Mouse (Mus musculus) limb, embryonic 15.5 days (tissue): ENCODE measurements at regions not wholly inside any gene's neighbourhood (a gene's known extent, or its start where the extent isn't known, plus 50 kb on each side); places are given as distances from the start of the nearest gene placed in this dataset.

ENCODE experiments used
- ATAC-seq: fragments of 200-750 bp; cut with Nextera tagmentation; 2 replicates; pipeline ENCODE4 v1.8.0; 2017; ENCODE audit warnings: low read depth, moderate TSS enrichment; ENCODE audit not compliant: insufficient number of reproducible peaks, low FRiP score, low TSS enrichment
- H3K27ac ChIP-seq: fragments of 300-500 bp; sonication (generic); 2 replicates; pipeline ENCODE4 v1.5.1; 2015; ENCODE audit warnings: moderate library complexity, mild to moderate bottlenecking, inconsistent platforms
- H3K27me3 ChIP-seq: fragments of 300-500 bp; sonication (generic); 2 replicates; pipeline ENCODE4 v1.6.1; 2015; ENCODE audit warnings: inconsistent platforms
- H3K36me3 ChIP-seq: fragments of 300-500 bp; sonication (generic); 2 replicates; pipeline ENCODE4 v1.6.1; 2015; ENCODE audit warnings: inconsistent platforms
- H3K4me1 ChIP-seq: fragments of 300-500 bp; sonication (generic); 2 replicates; pipeline ENCODE4 v1.6.1; 2015; ENCODE audit warnings: inconsistent platforms
- H3K4me2 ChIP-seq: fragments of 300-500 bp; sonication (generic); 2 replicates; pipeline ENCODE4 v1.6.1; 2015; ENCODE audit warnings: mild to moderate bottlenecking, inconsistent platforms
- H3K4me3 ChIP-seq: fragments of 300-500 bp; sonication (generic); 2 replicates; pipeline ENCODE4 v1.5.1; 2015; ENCODE audit warnings: mild to moderate bottlenecking, inconsistent platforms
- H3K9ac ChIP-seq: fragments of 300-500 bp; sonication (generic); 2 replicates; pipeline ENCODE4 v1.6.1; 2015; ENCODE audit warnings: inconsistent platforms
- H3K9me3 ChIP-seq: fragments of 300-500 bp; sonication (generic); 2 replicates; pipeline ENCODE4 v1.6.1; 2016; ENCODE audit warnings: inconsistent platforms
- WGBS: fragments of 180-500 bp; shearing (Covaris S2); methylation state at CpG from one replicate; pipeline ENCODE4 v1.1.7; 2015; 5-methylcytosine and 5-hydroxymethylcytosine counted together

DNA sequence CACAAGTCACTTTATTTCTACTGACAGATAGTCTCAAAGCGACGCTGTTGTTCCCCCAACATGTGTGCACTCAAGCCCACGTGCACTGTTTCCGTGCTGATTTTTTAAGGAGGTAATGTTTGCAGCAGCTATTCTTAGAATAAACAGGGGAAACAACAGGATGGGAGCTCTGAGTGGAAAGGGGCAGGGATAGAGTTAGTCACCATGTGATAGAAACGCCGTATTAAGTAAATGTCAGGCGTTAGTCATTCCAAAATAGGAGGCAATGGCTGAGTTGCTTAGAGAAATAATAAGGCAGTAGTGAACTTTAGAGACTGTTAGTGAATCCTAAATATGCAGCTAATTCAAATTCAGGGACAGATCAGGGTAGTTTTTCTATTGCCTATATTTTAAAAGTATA is 111.4 kb downstream of the Alg10b start:
- no peak overlapping the region for H3K9ac ChIP-seq
- H3K9me3 ChIP-seq, result no peaks in the 10 kb centered on the region
- H3K36me3 ChIP-seq, result no peaks in the 10 kb centered on the region
- no peak overlapping the region for H3K27ac ChIP-seq
- H3K27me3 ChIP-seq, result no peaks in the 10 kb centered on the region
- 0 out of 2 replicates have a peak, but pooled peaks cover 4% of the 10 kb centered on the region for H3K4me1 ChIP-seq
- ATAC-seq, result no peak
- H3K4me3 ChIP-seq, result no peak overlapping the region
- no peak overlapping the region for H3K4me2 ChIP-seq
- WGBS, result 67% methylated on average over 7 of the region's 7 CpGs

- Histone ChIP-seq H3K27me3 (no peaks in the 10 kb centered on the region), H3K9me3 (no peaks in the 10 kb centered on the region), H3K4me1 (no peaks in the 10 kb centered on the region), H3K4me2 (no peak overlapping the region), H3K9ac (no peak overlapping the region), H3K27ac (no peak overlapping the region), H3K36me3 (no peaks in the 10 kb centered on the region), H3K4me3 (no peak overlapping the region)
- 83% methylated on average over 1 of the region's 1 CpGs for WGBS
- ATAC-seq, result no peak
Observed at GRCm38 (mm10) chr15:90340089-90340488, 116.0 kb downstream of the Alg10b start.

GRCm38 (mm10) chr15:90341261-90341660 is 117.2 kb downstream of the Alg10b start:
- no peak for ATAC-seq
- 89% methylated on average over 2 of the region's 2 CpGs for WGBS
- Histone ChIP-seq H3K4me1 (no peaks in the 10 kb centered on the region), H3K9me3 (no peaks in the 10 kb centered on the region), H3K27me3 (no peaks in the 10 kb centered on the region), H3K4me3 (no peak overlapping the region), H3K9ac (no peak overlapping the region), H3K4me2 (no peak overlapping the region), H3K27ac (no peak overlapping the region), H3K36me3 (no peaks in the 10 kb centered on the region)

DNA sequence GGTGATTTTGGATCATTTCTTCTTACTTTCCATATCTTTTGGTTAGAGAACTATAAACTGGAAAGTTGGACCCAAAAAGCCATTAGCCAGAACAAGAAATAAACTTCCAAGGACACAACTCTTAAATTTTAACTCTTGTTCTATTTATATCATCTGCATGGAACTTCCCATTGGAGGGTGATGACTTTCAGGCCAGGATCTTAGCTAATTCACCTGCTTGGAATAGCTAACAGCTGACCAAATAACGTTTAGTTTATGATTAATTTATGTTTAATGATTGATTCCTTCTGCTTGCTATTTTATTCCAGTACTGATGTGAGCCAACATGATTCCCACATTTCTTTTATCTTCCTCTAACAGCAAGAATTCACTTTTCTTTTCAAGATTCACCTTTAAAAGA is 119.7 kb downstream of the Alg10b start:
- Histone ChIP-seq H3K4me2 (no peak overlapping the region), H3K9ac (no peak overlapping the region), H3K27ac (no peak overlapping the region), H3K4me3 (no peak overlapping the region), H3K9me3 (no peaks in the 10 kb centered on the region), H3K36me3 (no peaks in the 10 kb centered on the region), H3K27me3 (no peaks in the 10 kb centered on the region), H3K4me1 (no peaks in the 10 kb centered on the region)
- WGBS, result 45% methylated on average over 1 of the region's 1 CpGs
- no peak for ATAC-seq

- no peak overlapping the region for H3K4me2 ChIP-seq
- 17% methylated on average over 4 of the region's 4 CpGs for WGBS
- H3K27me3 ChIP-seq, result no peaks in the 10 kb centered on the region
- H3K4me1 ChIP-seq, result no peaks in the 10 kb centered on the region
- no peak overlapping the region for H3K4me3 ChIP-seq
- no peaks in the 10 kb centered on the region for H3K36me3 ChIP-seq
- no peak overlapping the region for H3K9ac ChIP-seq
- no peaks in the 10 kb centered on the region for H3K9me3 ChIP-seq
- no peak for ATAC-seq
- no peak overlapping the region for H3K27ac ChIP-seq
Observed at GRCm38 (mm10) chr15:90344956-90345355, 120.8 kb downstream of the Alg10b start.

- no peaks in the 10 kb centered on the region for H3K9me3 ChIP-seq
- no peak overlapping the region for H3K4me3 ChIP-seq
- WGBS, result 52% methylated on average over 9 of the region's 9 CpGs
- H3K4me2 ChIP-seq, result no peak overlapping the region
- H3K27me3 ChIP-seq, result no peaks in the 10 kb centered on the region
- H3K27ac ChIP-seq, result no peak overlapping the region
- H3K36me3 ChIP-seq, result no peaks in the 10 kb centered on the region
- no peak for ATAC-seq
- H3K9ac ChIP-seq, result no peak overlapping the region
- no peaks in the 10 kb centered on the region for H3K4me1 ChIP-seq
Observed at GRCm38 (mm10) chr15:90346162-90346561, 122.1 kb downstream of the Alg10b start.

DNA sequence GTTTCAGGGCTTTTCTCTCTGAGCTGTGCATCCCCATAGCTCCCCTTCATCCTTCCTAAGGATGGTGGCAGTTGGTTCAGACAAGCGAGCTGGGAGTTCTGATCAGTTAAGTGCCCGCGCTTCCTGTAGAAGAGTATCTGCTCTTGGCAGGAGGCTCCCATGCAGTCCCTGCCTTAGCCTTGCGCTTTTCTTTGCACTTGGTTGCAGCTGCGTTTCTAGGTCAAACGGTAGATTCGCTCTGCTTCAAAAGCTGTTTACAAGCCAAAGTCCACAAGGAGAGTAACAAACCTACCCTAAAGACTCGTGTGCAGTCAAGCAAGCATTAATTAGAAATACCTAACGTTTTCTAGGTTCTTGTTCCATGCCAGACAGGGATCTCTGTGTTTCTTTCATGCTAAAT is 122.6 kb downstream of the Alg10b start:
- H3K27ac ChIP-seq, result no peak overlapping the region
- H3K4me2 ChIP-seq, result no peak overlapping the region
- H3K9me3 ChIP-seq, result no peaks in the 10 kb centered on the region
- no peaks in the 10 kb centered on the region for H3K36me3 ChIP-seq
- H3K9ac ChIP-seq, result no peak overlapping the region
- no peaks in the 10 kb centered on the region for H3K27me3 ChIP-seq
- no peaks in the 10 kb centered on the region for H3K4me1 ChIP-seq
- WGBS, result 56% methylated on average over 9 of the region's 9 CpGs
- no peak overlapping the region for H3K4me3 ChIP-seq
- ATAC-seq, result no peak

GRCm38 (mm10) chr15:90351898-90352297 is 127.8 kb downstream of the Alg10b start:
- H3K36me3 ChIP-seq, result no peaks in the 10 kb centered on the region
- ATAC-seq, result no peak
- H3K4me2 ChIP-seq, result no peak overlapping the region
- no peaks in the 10 kb centered on the region for H3K9me3 ChIP-seq
- no peak overlapping the region for H3K27ac ChIP-seq
- H3K27me3 ChIP-seq, result no peaks in the 10 kb centered on the region
- 74% methylated on average over 3 of the region's 3 CpGs for WGBS
- no peak overlapping the region for H3K9ac ChIP-seq
- no peaks in the 10 kb centered on the region for H3K4me1 ChIP-seq
- no peak overlapping the region for H3K4me3 ChIP-seq

- Histone ChIP-seq H3K27ac (no peak overlapping the region), H3K27me3 (no peaks in the 10 kb centered on the region), H3K4me3 (no peak overlapping the region), H3K9ac (no peak overlapping the region), H3K4me2 (no peak overlapping the region), H3K36me3 (no peaks in the 10 kb centered on the region), H3K9me3 (no peaks in the 10 kb centered on the region), H3K4me1 (no peaks in the 10 kb centered on the region)
- ATAC-seq, result no peak
Observed at GRCm38 (mm10) chr15:90365656-90366055, 141.5 kb downstream of the Alg10b start.

- Histone ChIP-seq H3K27me3 (no peaks in the 10 kb centered on the region), H3K4me1 (no peaks in the 10 kb centered on the region), H3K4me3 (no peak overlapping the region), H3K9me3 (no peaks in the 10 kb centered on the region), H3K27ac (no peak overlapping the region), H3K36me3 (no peaks in the 10 kb centered on the region), H3K4me2 (no peak overlapping the region), H3K9ac (no peak overlapping the region)
- WGBS, result 70% methylated on average over 2 of the region's 2 CpGs
- ATAC-seq, result no peak
Observed at GRCm38 (mm10) chr15:90377959-90378358, 153.8 kb downstream of the Alg10b start.

DNA sequence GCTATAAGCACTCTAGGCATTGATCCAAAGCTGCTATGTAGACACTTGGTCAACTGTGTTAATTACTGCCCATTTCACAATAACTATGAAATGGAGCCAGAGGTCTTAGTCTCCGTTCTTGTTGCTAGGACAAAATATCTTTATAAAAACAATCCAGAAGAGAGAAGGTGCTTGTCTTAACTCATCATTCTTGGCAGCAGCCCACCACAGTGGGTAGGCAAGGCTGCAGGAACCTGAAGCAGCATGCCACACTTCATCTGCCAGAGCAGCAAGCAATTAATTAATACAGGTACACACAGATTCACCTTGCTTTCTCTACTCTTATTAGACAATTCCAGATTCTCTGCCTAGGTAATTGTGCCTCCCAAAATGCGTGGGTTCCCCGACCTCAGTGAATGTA is 172.8 kb downstream of the Alg10b start:
- WGBS, result 82% methylated on average over 3 of the region's 3 CpGs
- Histone ChIP-seq H3K4me3 (no peak overlapping the region), H3K36me3 (no peaks in the 10 kb centered on the region), H3K9me3 (no peaks in the 10 kb centered on the region), H3K27me3 (no peaks in the 10 kb centered on the region), H3K4me1 (no peaks in the 10 kb centered on the region), H3K27ac (no peak overlapping the region), H3K4me2 (no peak overlapping the region), H3K9ac (no peak overlapping the region)
- ATAC-seq, result no peak

GRCm38 (mm10) chr15:90397691-90398377 is 173.7 kb downstream of the Alg10b start:
- no peaks in the 10 kb centered on the region for H3K9me3 ChIP-seq
- ATAC-seq, result no peak
- no peaks in the 10 kb centered on the region for H3K27me3 ChIP-seq
- H3K4me2 ChIP-seq, result no peak overlapping the region
- H3K4me3 ChIP-seq, result no peak overlapping the region
- no peak overlapping the region for H3K9ac ChIP-seq
- 88% methylated on average over 2 of the region's 2 CpGs for WGBS
- H3K4me1 ChIP-seq, result no peaks in the 10 kb centered on the region
- H3K27ac ChIP-seq, result no peak overlapping the region
- no peaks in the 10 kb centered on the region for H3K36me3 ChIP-seq
